Mouse (Mus musculus) adrenal gland, adult 18-20 months (tissue): ENCODE measurements around the gene Pafah1b3. TPM values are rescaled to one million over a fixed set of nuclear protein-coding genes. Genes with fewer than 3 reads are reported as not detected.

Source experiments
- DNase-seq, 2 experiments: peaks; one replicate each; pipeline ENCODE4 v3.0.0; 2021 to 2022; ENCODE audit warnings: low spot score in 2 of 2
- total RNA-seq, 2 experiments: library from RNA; stranded (reverse); gene quantifications; 1 replicate in 1 of 2; 2 replicates in 1 of 2; pipeline ENCODE4 v1.2.3; 2021

The Pafah1b3 gene
- total RNA-seq, 2 experiments from 2014 or later = 23.3 to 30.4 TPM

DNA sequence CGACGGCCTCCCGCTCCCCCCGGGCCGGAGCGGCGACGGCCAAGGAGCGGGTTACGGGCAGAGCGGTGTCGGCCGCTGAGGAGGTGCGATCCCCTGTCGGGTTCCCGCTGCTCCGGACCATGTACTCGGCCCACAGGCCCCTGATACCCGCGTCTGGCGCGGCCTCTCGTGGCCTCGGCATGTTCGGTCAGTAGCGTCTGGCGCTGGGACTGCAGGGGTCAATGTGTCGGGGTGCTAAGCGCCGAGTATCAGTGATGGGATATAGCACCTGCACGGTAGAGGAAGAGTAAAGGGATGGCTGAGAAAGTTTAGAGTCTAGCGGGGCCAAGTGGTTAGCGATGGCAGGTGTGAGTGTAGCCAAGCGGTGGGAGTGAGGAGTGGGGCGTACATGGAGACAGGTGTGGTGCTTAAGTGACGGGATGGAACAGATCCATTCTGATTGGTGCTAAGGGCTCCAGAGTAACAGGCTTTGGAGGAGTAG is 15.0 kb downstream of the Pafah1b3 start:
- DNase-seq = peak; percentile 56 to 61

DNA sequence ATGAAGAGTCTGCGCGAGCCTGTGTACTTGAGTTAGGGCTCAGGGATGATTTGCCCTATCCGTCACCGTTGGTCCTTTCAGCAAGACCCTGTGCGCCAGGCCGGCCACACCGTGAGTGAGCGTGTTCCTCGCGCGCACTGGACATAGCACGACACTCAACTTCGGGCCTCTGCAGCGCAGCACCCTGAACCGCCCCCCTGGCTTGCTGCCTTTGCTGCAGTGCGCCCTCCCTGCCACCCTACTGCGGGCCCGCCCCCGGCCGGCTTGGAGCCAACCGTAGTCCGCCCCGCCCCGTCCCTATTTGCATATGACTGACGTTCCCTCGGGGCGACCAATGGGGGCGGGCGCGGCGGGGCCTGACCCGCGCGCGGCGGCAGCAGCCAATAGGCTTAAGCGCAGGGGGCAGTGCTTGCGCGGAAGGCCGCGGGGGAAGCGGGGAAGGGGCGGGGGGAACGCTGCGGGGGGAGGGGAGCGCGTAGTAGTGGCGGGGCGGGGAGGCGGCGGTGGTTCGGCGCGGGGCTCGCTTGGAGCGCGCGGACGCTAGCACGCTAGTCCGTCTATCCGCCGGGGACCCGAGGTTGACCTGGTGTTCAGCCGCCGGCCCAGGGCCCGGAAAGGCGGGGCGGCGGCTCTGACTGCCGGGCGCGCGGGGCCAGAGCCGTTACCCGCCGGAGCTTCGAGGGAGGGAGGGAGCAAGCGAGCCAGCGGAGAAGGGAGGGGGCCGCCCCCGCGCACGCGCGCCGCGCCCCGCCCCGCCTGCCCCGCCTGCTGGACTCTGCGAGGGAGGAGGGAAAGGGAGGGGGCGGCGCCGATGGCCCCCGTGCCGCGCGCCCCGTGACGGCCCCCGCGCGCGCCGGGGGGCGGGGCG is 15.8 kb downstream of the Pafah1b3 start:
- peak; percentile 96 to 97 for DNase-seq

DNA sequence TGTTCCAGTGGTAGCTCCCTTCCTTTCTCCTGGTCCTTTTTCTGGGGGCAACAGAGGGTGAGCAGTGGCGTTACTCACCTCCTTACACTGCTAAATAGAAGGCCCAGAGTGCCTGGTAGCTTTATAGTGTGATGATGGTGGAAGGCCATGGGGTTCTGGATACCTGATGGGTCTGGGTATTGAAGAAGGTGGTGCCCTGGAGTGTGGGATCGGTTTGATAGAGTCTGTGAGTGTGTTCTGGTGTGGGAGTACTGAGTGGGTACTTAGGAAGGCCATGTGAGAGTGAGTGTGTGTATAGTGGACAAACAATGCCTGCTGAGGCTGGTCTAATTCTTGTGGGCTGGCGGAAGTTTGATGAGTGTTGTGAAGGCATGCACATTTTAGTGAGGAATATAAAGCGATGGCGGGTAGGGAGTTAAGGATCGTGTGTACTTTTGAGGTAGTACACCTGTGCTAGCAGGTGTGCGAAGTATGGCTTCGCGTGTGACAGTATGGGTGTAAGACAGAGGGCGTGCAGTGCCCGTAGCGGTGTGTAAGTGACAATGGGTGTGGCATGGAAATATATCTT is 16.5 kb downstream of the Pafah1b3 start:
- peak in 1 of 2 experiments; percentile 7 for DNase-seq

DNA sequence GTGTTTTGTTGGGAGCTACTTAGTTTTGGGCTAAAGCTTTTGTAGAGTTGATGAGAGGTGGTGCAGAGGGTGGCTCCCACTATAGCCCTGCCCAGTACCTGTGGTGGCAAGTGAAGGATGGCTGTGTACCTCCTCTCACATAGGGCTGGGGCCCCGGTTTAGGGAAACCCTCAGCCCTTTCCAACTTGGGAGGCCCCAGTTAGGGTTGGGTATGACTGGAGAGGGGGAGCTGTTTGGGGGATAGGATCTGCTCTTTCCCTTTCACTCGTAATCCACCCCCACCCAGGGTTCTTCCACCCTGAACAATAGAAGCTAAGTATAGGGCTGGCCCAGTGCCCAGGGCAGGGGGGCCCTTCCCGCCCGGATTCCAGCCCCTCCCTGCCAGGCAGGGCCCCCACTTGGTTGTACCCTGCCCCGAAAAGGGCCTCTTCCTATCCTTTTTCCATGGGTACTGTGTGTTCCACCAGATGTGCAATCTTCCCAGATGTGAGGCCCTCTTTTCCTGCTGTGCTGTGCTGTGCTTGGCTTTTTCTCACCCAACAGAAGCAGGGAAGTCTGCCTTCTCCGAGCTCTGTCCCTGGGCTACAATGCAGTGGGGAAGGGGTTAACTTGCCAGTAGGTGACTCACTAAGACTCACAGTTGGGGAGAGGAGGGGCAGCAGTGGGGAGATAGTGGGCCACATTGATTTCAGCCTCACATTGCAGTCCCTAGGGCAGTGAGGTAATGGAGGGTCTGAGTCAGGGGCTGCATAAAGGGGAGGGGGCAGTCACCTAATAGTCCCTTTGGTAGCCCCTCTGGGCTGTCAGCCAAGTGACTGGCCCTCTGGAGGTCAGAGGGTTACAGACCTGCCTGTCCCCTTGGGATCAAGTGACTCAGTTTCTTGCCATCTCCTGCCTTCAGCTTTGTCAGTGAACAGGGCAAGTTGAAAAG is 17.7 kb downstream of the Pafah1b3 start:
- peak; percentile 60 for DNase-seq

DNA sequence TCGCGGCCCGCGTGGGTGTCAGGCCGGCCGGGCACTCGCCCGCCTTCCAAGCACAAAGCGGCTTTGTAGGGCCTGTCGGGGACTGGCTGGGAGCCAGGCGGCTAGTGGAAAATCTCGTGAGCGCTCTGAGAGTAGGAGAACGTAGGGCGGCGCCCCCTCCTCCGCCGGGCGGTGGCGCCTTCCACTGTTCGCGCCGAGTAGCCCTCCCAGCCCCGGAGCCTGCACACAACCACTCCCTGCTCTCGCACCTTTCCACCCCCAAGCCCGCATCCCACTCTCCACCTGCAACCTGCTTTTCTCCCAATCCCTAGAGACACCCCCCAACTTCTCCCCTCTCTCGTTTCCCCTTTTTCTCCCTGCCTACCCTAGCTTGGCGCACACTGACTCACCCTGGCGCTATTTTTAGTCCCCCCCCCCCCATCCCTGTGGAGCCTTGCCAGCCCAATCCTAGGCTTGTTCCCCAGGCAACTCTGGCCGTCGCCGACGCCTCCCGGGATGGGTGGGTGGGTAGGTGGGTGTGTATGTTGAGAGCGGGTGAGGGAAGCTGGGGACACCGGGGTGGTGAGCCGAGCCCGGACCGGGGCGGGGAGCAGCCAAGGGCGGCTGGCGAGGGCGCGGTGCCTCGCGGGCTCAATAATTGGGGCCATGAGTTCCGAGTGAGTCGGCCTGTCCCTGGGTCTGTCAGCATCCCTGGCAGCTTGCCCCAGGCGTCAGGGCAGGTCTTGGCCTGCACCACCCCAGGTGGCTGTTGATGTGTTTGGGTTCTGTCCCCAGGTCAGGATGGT is 18.5 kb downstream of the Pafah1b3 start:
- DNase-seq = peak; percentile 85 to 87

DNA sequence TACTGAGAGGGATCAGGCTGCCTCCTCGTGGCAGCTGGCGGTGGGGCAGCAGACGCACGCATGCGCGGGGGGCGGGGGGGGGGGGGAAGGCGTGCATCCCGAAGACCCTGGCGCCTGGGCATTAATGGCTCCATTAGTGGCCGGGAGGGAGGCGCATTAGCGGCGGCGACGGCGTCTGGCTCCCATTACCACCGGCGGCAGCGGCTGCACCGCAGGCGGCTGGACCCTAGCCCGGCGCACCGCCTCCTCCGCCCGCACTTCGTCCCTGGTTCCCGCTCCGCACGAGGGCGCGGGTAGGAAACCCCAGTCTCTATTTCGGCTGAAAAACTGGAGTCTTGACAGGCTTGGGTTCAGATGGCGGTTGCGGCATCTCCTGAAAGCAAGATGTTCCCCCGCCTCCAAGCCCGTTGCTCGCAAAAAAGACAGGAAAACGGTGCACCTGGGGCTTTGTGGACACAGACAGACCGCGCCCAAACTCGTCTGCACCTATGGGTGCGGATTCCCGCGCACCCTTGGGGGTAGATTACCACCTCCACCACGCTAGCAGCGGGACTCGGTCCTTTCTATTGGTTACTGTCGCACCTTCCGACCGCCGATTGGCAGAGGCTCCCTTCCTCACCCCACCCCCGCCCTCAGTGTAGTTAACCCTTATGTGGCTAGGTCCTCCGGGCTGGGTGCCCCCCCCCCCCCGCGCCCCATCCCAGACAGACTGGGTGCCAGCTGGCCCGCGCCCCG is 19.3 kb downstream of the Pafah1b3 start:
- peak; percentile 65 to 66 for DNase-seq

DNA sequence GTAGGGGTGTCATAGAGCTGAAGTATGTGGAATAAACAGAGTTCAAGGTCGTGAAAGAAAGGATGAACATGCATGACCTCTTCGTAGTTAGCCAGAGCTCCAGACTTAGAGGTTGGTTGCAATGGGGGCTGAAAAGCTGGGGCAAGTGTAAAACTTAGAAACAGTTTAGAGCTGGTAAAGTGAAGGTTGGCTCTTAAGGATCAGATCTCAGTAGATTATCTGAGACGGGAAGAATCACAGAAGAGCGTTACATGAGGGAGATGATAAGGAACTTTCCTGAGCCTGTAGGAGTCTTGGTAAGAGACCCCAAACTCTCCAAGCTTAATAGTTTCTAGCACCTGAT is 19.8 kb downstream of the Pafah1b3 start:
- DNase-seq = peak in 1 of 2 experiments; percentile 2

DNA sequence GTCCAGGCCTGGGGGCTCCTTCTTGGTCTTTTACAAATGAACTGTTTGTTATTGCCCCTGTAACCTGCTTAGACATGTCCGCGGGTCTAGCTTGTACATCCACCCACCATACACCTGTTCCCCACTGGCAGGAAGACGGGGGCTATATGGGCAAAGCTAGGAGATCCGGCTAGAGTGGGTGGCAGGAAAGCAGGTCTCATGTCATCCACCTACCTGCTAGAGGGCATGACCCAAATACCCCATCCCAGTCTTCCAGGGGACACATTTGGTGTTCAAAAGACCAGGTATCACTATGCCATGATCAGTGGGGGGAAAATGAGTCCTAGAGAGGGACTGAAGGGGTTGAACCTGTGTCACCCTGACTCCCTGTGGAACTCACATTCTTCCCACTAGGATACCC is 20.4 kb downstream of the Pafah1b3 start:
- DNase-seq = no peak

DNA sequence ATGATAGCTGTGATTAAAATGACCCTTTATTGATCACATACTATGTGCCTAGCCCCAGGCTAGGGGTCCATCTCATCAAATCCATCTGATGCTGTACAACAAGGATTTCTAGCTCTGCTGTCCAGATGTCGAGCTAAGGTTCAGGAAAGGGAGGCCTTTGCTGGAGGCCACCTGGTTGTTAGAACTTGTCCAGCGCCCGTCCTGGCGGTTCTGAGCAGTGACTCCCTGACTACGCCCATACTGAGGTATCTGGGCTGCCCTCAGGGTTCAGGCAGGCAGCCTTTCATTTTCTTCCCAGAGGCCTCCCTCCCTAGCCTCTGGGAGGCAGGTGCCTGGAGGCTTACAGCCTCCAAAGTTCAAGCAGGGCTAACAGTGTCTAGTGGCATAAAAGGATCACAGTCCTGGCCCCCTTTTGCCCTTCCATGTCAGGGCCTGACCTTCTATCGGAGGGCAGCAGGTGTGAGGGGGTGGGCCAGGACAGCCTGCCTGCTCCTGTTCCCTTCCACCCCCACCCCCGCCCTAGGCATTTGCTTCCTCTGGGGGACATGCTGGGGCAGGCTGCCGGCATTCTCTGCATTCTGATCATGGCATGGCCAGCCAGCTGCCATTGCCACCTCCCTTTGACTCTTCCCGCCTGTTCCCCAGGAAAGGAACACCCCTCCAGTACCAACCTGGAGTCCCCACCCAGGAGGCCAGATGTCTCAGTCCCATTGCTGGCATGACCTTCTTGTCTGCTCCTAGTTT is 22.1 kb downstream of the Pafah1b3 start:
- DNase-seq = peak in 1 of 2 experiments; percentile 2

DNA sequence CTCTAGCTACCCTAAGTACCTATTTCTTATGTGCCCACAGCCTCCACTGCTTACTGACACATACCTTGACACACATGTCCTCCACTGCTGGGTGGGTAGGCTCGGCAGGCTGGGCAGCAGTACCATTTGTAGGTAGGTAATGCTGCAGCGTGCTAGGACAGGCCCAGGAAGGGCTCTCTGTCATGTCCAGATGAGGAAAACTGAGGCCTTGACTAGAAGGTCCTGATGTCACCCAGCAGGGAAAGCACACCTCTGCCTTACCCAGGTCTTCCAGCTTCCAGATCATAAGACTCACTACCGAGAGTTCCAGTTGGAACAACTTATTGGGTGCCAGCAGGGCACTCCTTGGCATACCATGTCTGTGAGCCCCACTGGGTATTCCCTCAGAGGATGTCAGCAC is 22.8 kb downstream of the Pafah1b3 start:
- DNase-seq = peak in 1 of 2 experiments; percentile 1

DNA sequence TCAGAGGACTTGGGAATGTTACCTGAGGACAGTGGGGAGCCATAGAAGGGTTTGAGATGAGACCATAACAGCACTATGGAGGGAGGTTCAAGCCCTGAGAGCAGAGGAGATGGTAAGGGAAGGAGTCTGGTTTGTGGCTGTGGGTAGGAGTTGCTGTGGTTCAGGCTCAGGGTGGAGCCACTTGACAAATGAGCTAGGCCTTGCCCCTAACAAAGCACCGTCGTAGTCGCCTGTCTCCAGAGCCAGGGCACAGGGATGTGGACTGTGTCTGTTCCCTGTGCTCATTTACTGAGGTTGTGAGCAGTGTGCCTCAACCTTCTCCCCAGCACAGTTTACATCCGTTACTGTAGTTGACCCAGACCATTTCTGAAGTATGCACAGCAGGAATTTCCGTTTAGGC is 23.2 kb downstream of the Pafah1b3 start:
- DNase-seq = peak in 1 of 2 experiments; percentile 4

DNA sequence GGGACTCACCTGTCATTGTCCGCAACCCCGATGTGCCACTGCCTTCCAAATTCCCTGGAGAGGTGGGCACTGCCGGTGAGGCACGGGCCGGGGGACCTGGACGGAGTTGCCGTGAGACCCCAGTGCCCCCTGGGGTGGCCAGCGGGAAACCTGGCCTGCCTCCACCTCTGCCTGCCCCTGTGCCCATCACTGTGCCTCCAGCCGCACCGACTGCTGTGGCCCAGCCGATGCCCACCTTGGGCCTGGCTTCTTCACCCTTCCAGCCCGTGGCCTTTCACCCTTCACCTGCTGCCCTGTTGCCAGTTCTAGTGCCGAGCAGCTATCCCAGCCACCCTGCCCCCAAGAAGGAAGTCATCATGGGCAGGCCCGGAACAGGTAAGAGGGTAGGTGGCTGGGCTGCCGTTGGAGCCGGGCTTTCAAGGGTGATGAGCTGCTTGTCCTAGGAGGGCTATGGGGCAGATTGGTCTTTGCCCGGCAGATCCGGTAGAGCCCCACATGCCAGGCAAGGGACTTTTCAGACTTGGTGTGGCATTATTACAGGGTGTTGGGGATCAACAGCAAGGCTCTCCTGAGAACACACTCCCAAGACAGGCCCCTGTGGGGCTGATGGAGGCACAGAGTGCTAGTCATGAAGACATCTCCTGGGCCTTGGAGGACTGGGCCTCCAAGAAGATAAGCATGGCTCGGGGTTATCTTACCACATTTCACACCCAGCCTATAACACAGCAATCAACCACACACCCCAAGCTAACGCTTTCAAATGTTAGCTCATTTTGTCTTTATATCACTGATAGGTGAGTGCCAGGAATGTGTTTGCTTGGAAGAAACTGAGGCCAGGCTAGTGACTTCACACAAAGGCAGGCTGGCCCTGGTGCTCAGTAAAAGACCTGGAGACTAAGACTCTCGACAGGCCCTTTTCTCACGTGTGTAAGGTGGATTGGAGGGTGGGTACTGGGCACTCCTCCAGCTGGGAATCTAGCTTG is 24.2 kb downstream of the Pafah1b3 start:
- peak in 1 of 2 experiments; percentile 2 for DNase-seq

DNA sequence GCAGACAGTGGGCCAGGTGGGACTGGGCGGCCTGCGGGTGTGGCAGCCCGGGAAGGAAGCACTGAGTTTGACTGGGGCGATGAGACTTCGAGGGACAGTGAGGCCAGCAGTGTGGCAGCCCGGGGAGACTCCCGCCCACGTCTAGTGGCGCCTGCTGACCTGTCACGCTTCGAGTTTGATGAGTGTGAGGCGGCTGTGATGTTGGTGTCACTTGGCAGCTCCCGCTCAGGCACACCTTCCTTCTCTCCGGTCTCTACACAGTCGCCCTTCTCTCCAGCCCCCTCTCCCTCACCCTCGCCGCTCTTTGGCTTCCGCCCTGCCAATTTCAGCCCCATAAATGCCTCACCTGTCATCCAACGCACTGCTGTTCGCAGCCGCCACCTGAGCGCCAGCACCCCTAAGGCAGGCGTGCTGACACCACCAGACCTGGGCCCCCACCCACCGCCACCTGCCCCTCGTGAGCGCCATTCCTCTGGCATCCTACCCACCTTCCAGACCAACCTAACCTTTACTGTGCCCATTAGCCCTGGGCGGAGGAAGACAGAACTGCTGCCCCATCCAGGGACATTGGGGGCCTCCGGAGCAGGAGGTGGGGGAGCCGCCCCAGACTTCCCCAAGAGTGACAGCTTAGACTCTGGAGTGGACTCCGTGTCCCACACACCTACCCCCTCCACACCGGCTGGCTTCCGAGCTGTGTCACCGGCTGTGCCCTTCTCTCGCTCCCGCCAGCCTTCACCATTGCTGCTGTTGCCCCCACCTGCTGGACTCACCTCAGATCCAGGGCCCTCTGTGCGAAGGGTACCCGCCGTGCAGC is 25.1 kb downstream of the Pafah1b3 start:
- peak in 1 of 2 experiments; percentile 1 for DNase-seq

DNA sequence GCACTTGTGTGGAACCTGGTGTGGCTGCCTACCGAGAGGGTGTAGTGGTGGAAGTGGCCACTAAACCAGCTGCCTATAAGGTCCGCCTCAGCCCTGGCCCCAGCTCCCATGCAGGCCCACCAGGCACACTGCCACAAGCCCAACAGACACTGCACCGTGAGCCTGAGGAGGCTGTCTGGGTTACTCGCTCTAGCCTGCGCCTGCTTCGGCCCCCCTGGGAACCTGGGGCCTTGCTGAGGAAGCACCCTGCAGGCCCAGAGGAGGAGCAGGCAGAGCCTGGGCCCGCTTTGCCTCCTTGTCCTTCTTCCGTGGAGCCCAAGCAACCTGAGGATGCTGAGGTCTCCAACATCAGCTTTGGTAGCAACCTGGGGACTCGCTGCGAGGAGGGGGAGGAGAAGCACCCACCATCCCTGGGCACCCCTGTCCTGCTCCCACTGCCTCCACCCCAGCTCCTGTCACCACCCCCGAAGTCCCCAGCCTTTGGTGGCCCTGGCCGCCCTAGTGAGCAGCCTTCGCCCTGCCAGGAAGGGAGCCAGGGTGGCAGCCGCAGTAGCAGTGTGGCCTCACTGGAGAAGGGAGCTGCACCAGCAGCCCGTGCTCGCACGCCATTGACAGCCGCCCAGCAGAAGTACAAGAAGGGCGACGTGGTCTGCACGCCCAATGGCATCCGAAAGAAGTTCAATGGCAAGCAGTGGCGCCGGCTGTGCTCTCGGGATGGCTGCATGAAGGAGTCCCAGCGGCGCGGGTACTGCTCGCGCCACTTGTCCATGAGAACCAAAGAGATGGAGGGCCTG is 25.9 kb downstream of the Pafah1b3 start:
- peak in 1 of 2 experiments; percentile 1 for DNase-seq

DNA sequence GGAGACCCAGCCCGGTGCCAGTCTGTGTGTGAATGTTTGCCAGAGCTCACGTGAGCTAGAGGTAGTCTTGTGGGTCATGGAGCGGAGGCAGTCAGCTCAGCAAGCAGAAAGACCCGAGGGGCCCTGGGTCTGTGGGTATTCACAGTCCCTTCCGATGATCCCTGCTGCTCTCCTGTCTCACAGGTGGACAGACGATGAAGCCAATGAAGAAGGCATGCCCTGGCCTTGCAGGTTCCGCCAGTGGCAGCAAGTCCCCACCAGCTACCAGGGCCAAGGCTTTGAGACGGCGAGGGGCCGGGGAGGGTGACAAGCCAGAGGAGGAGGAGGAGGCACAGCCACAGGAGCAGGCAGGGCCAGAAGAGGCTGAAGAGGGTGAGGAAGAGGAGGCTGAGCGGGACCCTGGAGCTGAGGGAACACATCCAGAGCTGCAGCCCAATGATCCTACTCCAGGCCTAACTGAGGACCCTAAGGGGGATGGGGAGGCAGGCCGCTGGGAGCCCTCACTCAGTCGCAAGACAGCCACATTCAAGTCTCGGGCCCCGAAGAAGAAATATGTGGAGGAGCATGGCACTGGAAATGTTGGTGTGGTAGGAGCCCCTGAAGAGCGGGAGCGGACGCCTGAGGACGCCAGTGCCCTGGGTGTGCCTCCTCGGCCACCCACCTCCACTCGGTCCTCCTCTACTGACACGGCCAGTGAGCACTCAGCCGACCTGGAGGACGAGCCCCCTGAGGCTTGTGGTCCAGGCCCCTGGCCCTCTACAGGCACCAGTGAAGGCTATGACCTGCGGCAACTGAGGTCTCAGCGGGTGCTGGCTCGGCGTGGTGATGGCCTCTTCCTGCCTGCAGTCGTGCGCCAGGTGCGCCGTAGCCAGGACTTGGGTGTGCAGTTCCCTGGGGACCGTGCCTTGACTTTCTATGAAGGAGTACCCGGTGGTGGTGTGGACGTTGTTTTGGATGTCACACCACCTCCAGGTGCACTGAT is 26.8 kb downstream of the Pafah1b3 start:
- DNase-seq = peak in 1 of 2 experiments; percentile 1
